Mouse (Mus musculus) erythroblast, embryonic 14.5 days (primary cell): ENCODE measurements at regions not wholly inside any gene's neighbourhood (a gene's known extent, or its start where the extent isn't known, plus 50 kb on each side); places are given as distances from the start of the nearest gene placed in this dataset.

Experiments
- GATA1 ChIP-seq: IDR thresholded peaks from 2 replicates; pipeline ENCODE4 v1.6.1; 2012; ENCODE audit warnings: low read length, inconsistent platforms, mixed read lengths
- TAL1 ChIP-seq: IDR thresholded peaks from 3 replicates; pipeline ENCODE4 v1.6.1; 2012; ENCODE audit warnings: low read length, inconsistent platforms, mixed read lengths

- TF ChIP-seq GATA1, result no peak
- TF ChIP-seq TAL1, result no peak
These were observed 97.4 kb upstream of the Pkn2 start for GRCm38 (mm10) chr3:142979161-142979560.
